Mouse (Mus musculus): ENCODE results near the gene Pax2.

DNA sequence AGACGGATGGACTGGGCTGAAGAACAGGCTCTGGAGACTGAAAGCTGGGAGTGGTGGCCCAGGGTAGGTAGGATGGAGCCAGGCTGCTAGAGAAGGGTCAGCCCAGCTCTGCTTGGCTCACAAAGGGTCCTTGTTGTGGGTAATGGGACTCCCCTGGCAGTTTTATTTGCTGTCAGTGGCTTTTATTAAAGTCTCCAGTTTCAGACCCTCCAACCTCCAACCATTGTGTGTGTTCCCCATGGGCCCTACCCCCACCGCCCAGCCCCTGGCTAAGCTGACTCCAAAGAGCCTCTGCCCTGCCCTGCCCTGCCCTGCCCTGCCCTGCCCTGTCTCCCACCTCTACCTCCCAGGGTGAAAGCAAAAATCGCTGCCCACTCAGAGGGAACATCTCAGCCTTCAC, 128.5 kb downstream of the Pax2 start:
- TF ChIP-seq CTCF (IDR thresholded peaks at IDR 0.05; ENCODE audit: low read depth) = no peak
- TF ChIP-seq EP300 (IDR thresholded peaks at IDR 0.05; ENCODE audit: low read depth) = no peak

Data from heart, postnatal 0 days (tissue).